Mouse (Mus musculus): ENCODE measurements at regions not wholly inside any gene's neighbourhood (a gene's known extent, or its start where the extent isn't known, plus 50 kb on each side); places are given as distances from the start of the nearest gene placed in this dataset.
"Not testable (repeated sequence)": the region's sequence is repeated elsewhere in the genome, so short reads cannot be mapped to it uniquely, and the experiment has no call there.

- in situ Hi-C loops (cut with MseI, MboI): no loop called here
These were observed 396.5 kb upstream of the Kcnh7 start for GRCm38 (mm10) chr2:63580489-63581139.

GRCm38 (mm10) chr2:63575172-63575571 lies 391.1 kb upstream of the Kcnh7 start:
- in situ Hi-C loops (cut with MseI, MboI): no loop called here

- in situ Hi-C loops (cut with MseI, MboI): no loop called here
These were observed 390.1 kb upstream of the Kcnh7 start for GRCm38 (mm10) chr2:63574008-63574703.

GRCm38 (mm10) chr2:63573015-63573807 lies 389.1 kb upstream of the Kcnh7 start:
- in situ Hi-C loops (cut with MseI, MboI): no loop called here

- in situ Hi-C loops (cut with MseI, MboI): no loop called here
These were observed 372.9 kb upstream of the Kcnh7 start for GRCm38 (mm10) chr2:63556858-63557419.

- in situ Hi-C loops (cut with MseI, MboI): not testable (repeated sequence)
These were observed 357.7 kb upstream of the Kcnh7 start for GRCm38 (mm10) chr2:63541836-63542235.

- in situ Hi-C loops (cut with MseI, MboI): loop anchor here (25.0 kb wide), 2 partner anchors 944 to 1319 kb away; no protein-coding TSS in a partner anchor
These were observed 334.4 kb upstream of the Kcnh7 start for GRCm38 (mm10) chr2:63518534-63518933.

- in situ Hi-C loops (cut with MseI, MboI): loop anchor here (25.0 kb wide), 2 partner anchors 949 to 1324 kb away; no protein-coding TSS in a partner anchor
These were observed 329.6 kb upstream of the Kcnh7 start for GRCm38 (mm10) chr2:63513554-63514226.

GRCm38 (mm10) chr2:63503939-63504338 lies 319.9 kb upstream of the Kcnh7 start:
- in situ Hi-C loops (cut with MseI, MboI): loop anchor here (25.0 kb wide), 2 partner anchors 958 to 1333 kb away; no protein-coding TSS in a partner anchor

GRCm38 (mm10) chr2:63476411-63476810 lies 292.3 kb upstream of the Kcnh7 start:
- in situ Hi-C loops (cut with MseI, MboI): no loop called here

- in situ Hi-C loops (cut with MseI, MboI): no loop called here
These were observed 291.2 kb upstream of the Kcnh7 start for GRCm38 (mm10) chr2:63475255-63475654.

- in situ Hi-C loops (cut with MseI, MboI): no loop called here
These were observed 289.6 kb upstream of the Kcnh7 start for GRCm38 (mm10) chr2:63473699-63474098.

- in situ Hi-C loops (cut with MseI, MboI): no loop called here
These were observed 288.2 kb upstream of the Kcnh7 start for GRCm38 (mm10) chr2:63472248-63472647.

- in situ Hi-C loops (cut with MseI, MboI): no loop called here
These were observed 275.0 kb upstream of the Kcnh7 start for GRCm38 (mm10) chr2:63459112-63459511.

GRCm38 (mm10) chr2:63454263-63455011 lies 270.4 kb upstream of the Kcnh7 start:
- in situ Hi-C loops (cut with MseI, MboI): no loop called here

GRCm38 (mm10) chr2:63452891-63453290 lies 268.8 kb upstream of the Kcnh7 start:
- in situ Hi-C loops (cut with MseI, MboI): no loop called here

GRCm38 (mm10) chr2:63452164-63452563 lies 268.1 kb upstream of the Kcnh7 start:
- in situ Hi-C loops (cut with MseI, MboI): no loop called here

GRCm38 (mm10) chr2:63434327-63434726 lies 250.2 kb upstream of the Kcnh7 start:
- in situ Hi-C loops (cut with MseI, MboI): no loop called here

- in situ Hi-C loops (cut with MseI, MboI): no loop called here
These were observed 221.3 kb upstream of the Kcnh7 start for GRCm38 (mm10) chr2:63405405-63405804.
